Mouse (Mus musculus): Measurements from ENCODE around the gene Kctd4. TPM values are rescaled to one million over a fixed set of nuclear protein-coding genes. Genes with fewer than 3 reads are reported as not detected.

Gene Kctd4
- 0.07 and 0.16 TPM in 2 replicates for polyA plus RNA-seq (2015; fragmentation: Nextera tagmentation; extraction: Ambion mirVana)

GRCm38 (mm10) chr14:75954766-75955165 is at the start of gene Kctd4:
TSS of gene Kctd4 (plus strand) at chr14:75955009.

GRCm38 (mm10) chr14:76010102-76011061 is 55.6 kb downstream of the Kctd4 start, which contains the start of gene Gtf2f2:
TSS of gene Gtf2f2 (minus strand) at chr14:76010865.

Other genes starting within 250 kb of the Kctd4 start
- 10.3 and 10.4 TPM in 2 replicates for gene Cog3, start 200.5 kb upstream of the Kctd4 start, polyA plus RNA-seq (2015; fragmentation: Nextera tagmentation; extraction: Ambion mirVana)
- gene Slc25a30, start 168.0 kb upstream of the Kctd4 start, polyA plus RNA-seq (2015; fragmentation: Nextera tagmentation; extraction: Ambion mirVana), result 2.4 and 2.6 TPM in 2 replicates
- 1,168 and 1,216 TPM in 2 replicates for gene Tpt1, start 109.9 kb upstream of the Kctd4 start, polyA plus RNA-seq (2015; fragmentation: Nextera tagmentation; extraction: Ambion mirVana)
- 27.1 and 28.9 TPM in 2 replicates for gene Gtf2f2, start 55.9 kb downstream of the Kctd4 start, polyA plus RNA-seq (2015; fragmentation: Nextera tagmentation; extraction: Ambion mirVana)
- gene Gpalpp1, start 155.8 kb downstream of the Kctd4 start, polyA plus RNA-seq (2015; fragmentation: Nextera tagmentation; extraction: Ambion mirVana), result 5.8 and 5.9 TPM in 2 replicates
- gene Nufip1, start 155.9 kb downstream of the Kctd4 start, polyA plus RNA-seq (2015; fragmentation: Nextera tagmentation; extraction: Ambion mirVana), result 6.6 and 6.7 TPM in 2 replicates